Mouse (Mus musculus) lung, postnatal 0 days (tissue): Measurements from ENCODE around the gene F2rl1. TPM values are rescaled to one million over a fixed set of nuclear protein-coding genes. Genes with fewer than 3 reads are reported as not detected.

Experiments used
- ATAC-seq: fragments of 200-750 bp; cut with Nextera tagmentation; 2 replicates; pipeline ENCODE4 v1.8.0; 2017; ENCODE audit warnings: moderate library complexity
- DNase-seq: peaks from one replicate; pipeline ENCODE4 v3.0.0-alpha.2; 2016; ENCODE audit warnings: low spot score
- H3K27ac ChIP-seq: fragments of 300-500 bp; sonication (generic); 2 replicates; pipeline ENCODE4 v1.5.1; 2014; ENCODE audit warnings: antibody characterized with exemption, mild to moderate bottlenecking, low read length, mixed read lengths
- H3K27me3 ChIP-seq: fragments of 300-500 bp; sonication (generic); replicated peaks from 2 replicates; pipeline ENCODE4 v1.6.1; 2014; ENCODE audit warnings: low read length, mixed read lengths; ENCODE audit not compliant: insufficient read depth
- H3K36me3 ChIP-seq: fragments of 300-500 bp; sonication (generic); 2 replicates; pipeline ENCODE4 v1.6.1; 2014; ENCODE audit warnings: low read length, mixed read lengths; ENCODE audit not compliant: insufficient read depth
- H3K4me1 ChIP-seq: fragments of 300-500 bp; sonication (generic); 2 replicates; pipeline ENCODE4 v1.6.1; 2014; ENCODE audit warnings: antibody characterized with exemption, low read depth, low read length, mixed read lengths; ENCODE audit not compliant: insufficient read depth
- H3K4me2 ChIP-seq: fragments of 300-500 bp; sonication (generic); replicated peaks from 2 replicates; pipeline ENCODE4 v1.6.1; 2014; ENCODE audit warnings: low read depth, mild to moderate bottlenecking, low read length, moderate library complexity, mixed read lengths
- H3K4me3 ChIP-seq: fragments of 300-500 bp; sonication (generic); 2 replicates; pipeline ENCODE4 v1.5.1; 2014; ENCODE audit warnings: low read depth, low read length
- H3K9ac ChIP-seq: fragments of 300-500 bp; sonication (generic); replicated peaks from 2 replicates; pipeline ENCODE4 v1.6.1; 2014; ENCODE audit warnings: low read depth, mild to moderate bottlenecking
- H3K9me3 ChIP-seq: fragments of 300-500 bp; sonication (generic); 2 replicates; pipeline ENCODE4 v1.6.1; 2016; ENCODE audit warnings: low read length, mixed read lengths
- CTCF ChIP-seq: IDR thresholded peaks from 2 replicates; pipeline ENCODE4 v1.5.1; 2016; ENCODE audit warnings: antibody characterized with exemption, mild to moderate bottlenecking
- EP300 ChIP-seq: IDR thresholded peaks from 2 replicates; pipeline ENCODE4 v1.6.1; 2016; ENCODE audit warnings: antibody characterized with exemption, mild to moderate bottlenecking, control low read depth
- WGBS: fragments of 180-500 bp; shearing (Covaris S2); extraction: QIAGEN DNeasy Blood & Tissue Kit; methylation state at CpG from one replicate; pipeline ENCODE4 v1.1.7; 2014; 5-methylcytosine and 5-hydroxymethylcytosine counted together
- polyA plus RNA-seq: library from polyadenylated mRNA; unstranded; fragments of >200 nt; fragmentation: Nextera tagmentation; extraction: Ambion mirVana; gene quantifications from 2 replicates; pipeline ENCODE4 v1.2.1, GENCODE M21; 2015

Gene F2rl1
- polyA plus RNA-seq, 1 experiment from 2014 or later = 4.3 TPM

DNA sequence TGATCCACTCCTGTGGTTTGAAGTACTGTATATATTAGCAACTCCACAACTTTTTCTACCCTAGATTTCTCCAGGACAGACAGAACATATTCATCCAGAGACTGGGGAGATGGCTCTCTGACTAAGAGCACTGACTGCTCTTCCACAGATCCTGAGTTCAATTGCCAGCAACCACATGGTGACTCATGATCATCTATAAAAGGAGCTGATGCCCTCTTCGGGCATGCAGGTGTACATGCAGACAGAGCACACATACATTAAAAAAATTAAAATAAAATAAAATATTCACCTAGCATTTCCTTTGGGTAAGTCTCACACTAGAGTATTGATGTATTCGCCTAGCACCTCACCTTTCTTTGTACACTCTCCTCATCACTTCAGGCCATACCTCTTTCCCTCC lies 4.2 kb upstream of the F2rl1 start:
- Histone ChIP-seq H3K4me3 (no peak overlapping the region), H3K9ac (no peak overlapping the region), H3K9me3 (no peaks in the 10 kb centered on the region), H3K27ac (no peak overlapping the region), H3K36me3 (no peaks in the 10 kb centered on the region), H3K4me1 (peaks cover under 1% of the 10 kb centered on the region; the same call in 1 of the 2 replicates), H3K27me3 (0 out of 2 replicates have a peak, but pooled peaks cover 10% of the 10 kb centered on the region), H3K4me2 (no peak overlapping the region)
- 81% methylated on average over 2 of the region's 2 CpGs for WGBS
- ATAC-seq (no peak), DNase-seq (no peak)
- TF ChIP-seq CTCF (no peak), EP300 (no peak)

DNA sequence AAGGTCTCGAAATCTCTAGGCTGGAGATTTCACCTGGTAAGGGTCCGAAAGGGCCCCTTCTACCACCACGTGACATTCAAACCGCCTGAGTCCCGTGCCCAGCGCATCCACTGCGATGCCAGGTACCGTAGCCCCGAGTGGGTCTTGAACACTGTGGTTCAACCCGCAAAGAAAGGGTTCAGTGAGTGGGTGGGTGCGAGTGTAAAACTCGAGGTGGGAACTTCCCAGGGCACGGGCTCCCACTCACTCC lies 678 bp downstream of the F2rl1 start:
- Histone ChIP-seq H3K4me3 (peak overlapping the region; percentile 55), H3K4me1 (no peaks in the 10 kb centered on the region; the same call in 1 of the 2 replicates), H3K27me3 (0 out of 2 replicates have a peak, but pooled peaks cover 10% of the 10 kb centered on the region), H3K4me2 (peak overlapping the region; percentile 95), H3K9ac (peak overlapping the region; percentile 58), H3K9me3 (no peaks in the 10 kb centered on the region), H3K36me3 (no peaks in the 10 kb centered on the region), H3K27ac (peak overlapping the region; percentile 87)
- TF ChIP-seq EP300 (no peak), CTCF (no peak)
- ATAC-seq = peak; percentile 2; the same call in 1 of the 2 replicates
- under 1% methylated on average over 13 of the region's 13 CpGs for WGBS
- no peak for DNase-seq

DNA sequence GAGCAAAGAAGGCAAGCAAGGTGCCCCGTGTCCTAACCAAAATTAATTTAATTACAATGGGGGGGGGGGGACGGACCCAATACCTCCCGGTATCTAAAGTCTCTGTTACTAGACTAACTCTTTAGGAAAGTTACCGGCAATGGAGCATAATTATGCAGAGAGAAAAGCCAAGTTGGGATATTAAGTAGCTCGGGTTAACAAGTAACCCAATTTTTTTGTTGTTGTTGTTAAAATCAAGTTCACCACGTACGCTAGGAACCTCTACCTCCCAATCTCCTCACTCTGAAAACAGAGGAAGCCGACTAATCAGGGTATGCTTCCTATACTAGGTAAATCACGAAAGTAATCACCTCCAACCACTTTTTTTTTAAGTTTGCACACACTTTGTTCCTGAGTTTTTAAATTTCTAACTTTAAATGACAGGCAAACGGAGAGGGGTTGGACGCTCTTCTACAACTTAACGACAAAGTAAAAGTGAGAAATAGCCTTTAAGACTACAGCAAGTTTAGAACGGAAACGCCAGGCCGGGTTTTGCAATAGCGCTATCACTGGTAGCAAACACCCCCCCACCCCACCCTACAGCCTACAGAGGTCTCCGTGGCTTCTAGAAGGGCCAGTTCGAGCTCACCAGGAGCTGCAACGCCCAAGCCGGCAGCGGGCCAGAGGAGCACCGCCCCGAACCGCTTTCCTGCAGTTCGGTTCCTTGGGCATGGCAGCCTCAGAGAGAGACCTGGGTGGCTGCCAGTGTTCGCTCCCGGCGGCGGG lies 1.2 kb downstream of the F2rl1 start:
- 7% methylated on average over 29 of the region's 29 CpGs for WGBS
- Histone ChIP-seq H3K4me3 (peak overlapping the region; percentile 55), H3K27me3 (0 out of 2 replicates have a peak, but pooled peaks cover 10% of the 10 kb centered on the region), H3K9me3 (no peaks in the 10 kb centered on the region), H3K4me1 (no peaks in the 10 kb centered on the region; the same call in 1 of the 2 replicates), H3K9ac (peak overlapping the region; percentile 58), H3K27ac (peak overlapping the region; percentile 87), H3K4me2 (peak overlapping the region; percentile 95), H3K36me3 (no peaks in the 10 kb centered on the region)
- ATAC-seq = peak; percentile 48
- DNase-seq = peak; percentile 76
- TF ChIP-seq EP300 = no peak

DNA sequence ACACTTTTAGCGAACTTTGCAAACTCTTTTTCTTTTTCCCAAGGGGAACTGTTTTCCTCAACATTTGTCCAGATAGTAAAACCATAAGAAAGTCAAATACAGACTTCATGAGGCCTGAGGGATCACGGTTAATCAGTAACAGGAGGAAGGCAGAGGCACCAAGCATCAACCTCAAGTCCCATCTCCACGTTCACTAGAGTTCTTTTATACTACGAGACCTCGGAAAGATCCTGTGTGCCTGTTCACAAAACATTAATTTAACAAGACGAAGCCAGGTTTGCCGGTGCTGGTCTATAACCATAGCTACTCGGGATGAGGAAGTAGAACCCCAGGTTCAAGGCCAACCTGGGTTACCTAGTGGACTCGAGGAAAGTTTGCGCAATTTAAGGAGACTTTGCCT lies 2.9 kb downstream of the F2rl1 start:
- no peak for DNase-seq
- no peak overlapping the region for H3K4me2 ChIP-seq
- TF ChIP-seq EP300 (no peak), CTCF (no peak)
- 67% methylated on average over 10 of the region's 10 CpGs for WGBS
- H3K4me1 ChIP-seq = no peaks in the 10 kb centered on the region; the same call in 1 of the 2 replicates
- no peak overlapping the region for H3K9ac ChIP-seq
- no peaks in the 10 kb centered on the region for H3K9me3 ChIP-seq
- H3K36me3 ChIP-seq = no peaks in the 10 kb centered on the region
- 0 out of 2 replicates have a peak, but pooled peaks cover 10% of the 10 kb centered on the region for H3K27me3 ChIP-seq
- no peak for ATAC-seq
- H3K27ac ChIP-seq = no peak overlapping the region
- H3K4me3 ChIP-seq = no peak overlapping the region

DNA sequence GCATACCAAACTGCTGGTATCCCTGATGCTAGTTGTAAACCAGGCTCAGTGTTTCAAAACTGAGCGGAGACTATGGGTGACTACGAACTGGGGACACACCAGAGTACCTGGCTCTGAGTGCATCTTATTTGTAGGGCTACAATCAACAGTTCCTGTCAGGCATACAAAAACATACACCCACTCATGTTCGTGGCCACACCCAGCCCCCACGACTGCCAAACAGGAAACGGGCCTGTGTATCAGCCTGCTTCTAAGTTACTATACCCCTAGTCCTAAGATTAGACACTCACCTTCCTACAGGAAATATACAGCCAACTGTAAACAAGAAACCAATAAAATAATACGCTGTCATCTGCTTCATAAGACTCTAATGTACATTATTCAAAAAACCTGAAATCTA lies 4.0 kb downstream of the F2rl1 start:
- 0 out of 2 replicates have a peak, but pooled peaks cover 5% of the 10 kb centered on the region for H3K27me3 ChIP-seq
- H3K4me1 ChIP-seq = no peaks in the 10 kb centered on the region; the same call in 1 of the 2 replicates
- no peaks in the 10 kb centered on the region for H3K36me3 ChIP-seq
- ATAC-seq (no peak), DNase-seq (no peak)
- no peak overlapping the region for H3K4me2 ChIP-seq
- no peak overlapping the region for H3K27ac ChIP-seq
- TF ChIP-seq EP300 = no peak
- TF ChIP-seq CTCF = no peak
- 68% methylated on average over 6 of the region's 6 CpGs for WGBS
- no peak overlapping the region for H3K9ac ChIP-seq
- no peaks in the 10 kb centered on the region for H3K9me3 ChIP-seq
- no peak overlapping the region for H3K4me3 ChIP-seq

DNA sequence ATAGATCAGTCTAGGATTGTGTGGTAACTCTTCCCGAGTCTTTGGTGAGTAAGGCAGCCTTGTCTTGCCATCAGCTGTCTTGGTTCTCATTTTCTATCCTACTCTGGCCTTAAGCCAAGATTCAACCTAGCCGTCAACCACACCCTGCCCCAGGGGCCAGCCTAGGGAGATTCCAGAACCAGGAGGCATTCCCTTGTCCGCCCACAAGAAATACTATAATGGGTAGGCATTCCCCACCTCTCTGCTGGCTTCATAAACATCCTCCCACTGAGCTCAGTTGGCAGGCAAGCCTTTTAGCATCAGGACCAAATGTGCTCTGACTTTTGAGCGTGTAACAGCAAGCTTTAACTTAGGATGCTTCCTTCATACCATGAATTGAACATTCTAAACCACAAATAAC lies 10.3 kb downstream of the F2rl1 start:
- WGBS = 62% methylated on average over 4 of the region's 4 CpGs
- no peak for DNase-seq
- Histone ChIP-seq H3K4me2 (no peak overlapping the region), H3K9ac (no peak overlapping the region), H3K27ac (no peak overlapping the region), H3K9me3 (no peaks in the 10 kb centered on the region), H3K4me3 (no peak overlapping the region), H3K27me3 (no peaks in the 10 kb centered on the region), H3K4me1 (no peaks in the 10 kb centered on the region), H3K36me3 (no peaks in the 10 kb centered on the region)
- no peak for ATAC-seq
- TF ChIP-seq EP300 (no peak), CTCF (no peak)
